Mouse (Mus musculus) testis, adult 2 months (tissue): ENCODE measurements around the gene Chd2. TPM values are rescaled to one million over a fixed set of nuclear protein-coding genes. Genes with fewer than 3 reads are reported as not detected.

Experiments
- H3K27ac ChIP-seq: fragments of 200-500 bp; 2 replicates; pipeline ENCODE4 v1.5.1; 2012; ENCODE audit warnings: low read depth, low read length; ENCODE audit not compliant: control insufficient read depth, insufficient read depth
- H3K27me3 ChIP-seq: fragments of 200-500 bp; 2 replicates; pipeline ENCODE4 v1.6.1; 2012; ENCODE audit warnings: mild to moderate bottlenecking, low read length, moderate library complexity; ENCODE audit not compliant: control insufficient read depth, insufficient read depth
- H3K36me3 ChIP-seq: fragments of 200-500 bp; 2 replicates; pipeline ENCODE4 v1.6.1; 2012; ENCODE audit warnings: mild to moderate bottlenecking, low read length; ENCODE audit not compliant: control insufficient read depth, insufficient read depth
- H3K4me1 ChIP-seq: fragments of 200-500 bp; 2 replicates; pipeline ENCODE4 v1.6.1; 2012; ENCODE audit warnings: low read length; ENCODE audit not compliant: control insufficient read depth, insufficient read depth
- H3K4me3 ChIP-seq: fragments of 200-500 bp; 2 replicates; pipeline ENCODE4 v1.5.1; 2012; ENCODE audit warnings: low read depth, mild to moderate bottlenecking, low read length, moderate library complexity, mixed read lengths; ENCODE audit not compliant: control insufficient read depth
- CTCF ChIP-seq: fragments of 200-500 bp; IDR thresholded peaks from 2 replicates; pipeline ENCODE4 v1.5.1; 2012; ENCODE audit warnings: low read depth, mild to moderate bottlenecking, inconsistent platforms, low read length, moderate library complexity; ENCODE audit not compliant: control insufficient read depth, insufficient read depth, insufficient replicate concordance
- POLR2A ChIP-seq: fragments of 200-500 bp; IDR thresholded peaks from 2 replicates; pipeline ENCODE4 v1.6.1; 2012; ENCODE audit warnings: low read depth, mild to moderate bottlenecking, inconsistent platforms, low read length, moderate library complexity; ENCODE audit not compliant: control insufficient read depth
- polyA plus RNA-seq: library from polyadenylated mRNA; depleted of rRNA; stranded (reverse); fragments of >200 nt; gene quantifications from 2 replicates; pipeline ENCODE4 v1.2.3, GENCODE M21; 2012

Gene Chd2
- polyA plus RNA-seq, 1 experiment = 20.6 TPM

DNA sequence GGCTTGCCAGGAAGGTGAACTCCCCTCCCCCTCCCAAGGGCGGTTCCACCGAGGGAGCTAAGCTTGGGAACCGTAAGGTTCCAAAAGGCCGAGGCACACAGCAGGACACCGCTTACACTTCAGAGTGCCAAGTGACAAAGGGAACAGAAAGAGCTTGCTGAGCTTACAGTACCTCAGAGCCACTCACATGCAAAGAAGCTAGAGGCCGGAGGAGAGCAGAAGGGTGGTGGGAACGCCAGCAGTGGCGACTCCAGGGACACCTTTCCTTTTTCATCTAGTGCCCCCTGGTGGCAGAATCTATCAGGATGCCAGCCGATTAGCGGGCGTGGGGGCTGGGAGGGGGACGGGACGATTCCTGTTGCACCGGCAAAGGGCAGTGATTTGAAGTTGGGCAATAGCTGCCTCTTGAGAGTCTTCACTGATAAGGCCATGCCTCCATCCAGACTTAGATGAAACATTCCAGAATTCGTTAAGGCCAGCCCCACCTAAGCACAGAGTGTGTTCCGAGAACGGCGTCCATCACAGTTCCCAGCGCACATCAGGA is 142.1 kb downstream of the Chd2 start:
- Histone ChIP-seq H3K4me1 (peaks cover 24% of the 10 kb centered on the region), H3K36me3 (no peaks in the 10 kb centered on the region), H3K4me3 (peak overlapping the region; percentile 53), H3K27ac (no peak overlapping the region), H3K27me3 (no peaks in the 10 kb centered on the region)
- TF ChIP-seq POLR2A (no peak), CTCF (peak; percentile 62)

DNA sequence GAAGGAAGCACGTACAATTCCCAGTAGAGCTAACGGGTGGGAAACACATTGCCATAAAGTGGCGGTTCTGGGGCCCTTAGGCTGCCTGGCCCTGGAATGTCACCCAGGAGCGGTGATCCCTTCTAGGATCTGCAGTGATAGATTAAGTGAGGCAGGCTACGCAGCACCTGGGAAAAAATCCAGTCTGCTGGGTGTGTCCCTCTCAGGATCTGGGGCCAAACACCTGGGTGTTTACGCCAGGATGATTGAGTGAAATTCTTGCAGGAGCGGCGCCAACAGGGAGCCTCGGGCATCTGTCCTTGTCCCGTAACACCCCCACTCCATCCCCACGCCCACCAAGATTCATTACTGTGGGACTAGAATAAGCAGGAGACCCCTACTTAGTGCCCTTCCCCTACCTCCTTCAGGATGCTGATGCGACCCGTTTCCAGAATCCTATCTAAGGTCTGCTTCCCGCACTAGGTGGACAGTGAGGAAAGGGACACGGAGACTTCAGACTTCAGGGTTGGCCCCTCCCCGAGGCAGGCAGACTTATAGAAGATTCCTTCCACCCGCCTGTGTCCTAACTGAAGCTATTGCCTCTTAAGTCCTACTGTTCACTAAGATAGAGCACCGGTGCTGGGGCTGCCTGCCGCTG is 142.7 kb downstream of the Chd2 start:
- TF ChIP-seq POLR2A = no peak
- no peak for TF ChIP-seq CTCF
- no peak overlapping the region for H3K27ac ChIP-seq
- H3K27me3 ChIP-seq = no peaks in the 10 kb centered on the region
- H3K4me1 ChIP-seq = peaks cover 24% of the 10 kb centered on the region
- H3K36me3 ChIP-seq = no peaks in the 10 kb centered on the region
- peak overlapping the region; percentile 53 for H3K4me3 ChIP-seq

DNA sequence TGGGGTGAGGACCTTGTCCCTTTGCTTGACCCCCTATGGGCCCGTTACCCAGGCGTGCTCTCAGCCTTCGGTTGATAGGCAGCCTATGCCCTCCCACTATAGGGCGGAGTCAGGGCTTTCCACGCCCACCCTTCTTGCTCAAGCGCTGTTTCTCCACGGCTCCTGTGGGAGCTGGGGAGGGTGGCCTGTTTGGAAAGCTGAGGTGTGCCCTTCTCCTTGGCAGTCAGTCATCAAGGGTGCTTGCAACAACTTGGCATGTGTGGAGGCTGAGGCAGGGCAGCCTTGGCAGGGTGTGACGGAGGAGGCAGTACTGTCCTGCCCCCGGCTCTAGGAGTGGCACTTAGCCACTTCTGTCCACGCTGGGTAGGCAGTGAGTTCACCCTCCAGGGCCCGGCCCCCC is 143.3 kb downstream of the Chd2 start:
- H3K27me3 ChIP-seq = no peaks in the 10 kb centered on the region
- peaks cover 24% of the 10 kb centered on the region for H3K4me1 ChIP-seq
- TF ChIP-seq POLR2A (no peak), CTCF (no peak)
- peak overlapping the region; percentile 32 for H3K4me3 ChIP-seq
- H3K27ac ChIP-seq = no peak overlapping the region
- no peaks in the 10 kb centered on the region for H3K36me3 ChIP-seq

DNA sequence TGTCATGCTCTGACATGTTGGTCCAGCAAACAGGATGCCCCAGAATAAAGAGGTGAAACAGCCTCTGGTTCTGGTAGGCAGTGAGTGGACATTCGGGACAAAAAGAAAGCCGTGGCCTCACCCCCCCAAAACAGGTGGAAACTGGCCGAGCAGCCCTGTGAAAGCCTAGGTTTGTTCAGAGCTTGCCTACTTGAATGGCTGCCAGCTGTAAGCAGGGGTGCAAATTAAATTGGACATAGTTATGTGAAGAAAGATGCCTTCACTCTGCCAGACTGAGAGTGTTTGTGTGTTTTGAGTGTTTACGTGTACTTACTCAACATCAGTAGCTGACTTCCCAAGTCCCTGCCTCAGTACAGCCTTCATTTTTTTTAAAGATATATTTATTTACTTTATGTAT is 147.6 kb downstream of the Chd2 start:
- no peak overlapping the region for H3K27ac ChIP-seq
- TF ChIP-seq POLR2A = no peak
- no peaks in the 10 kb centered on the region for H3K27me3 ChIP-seq
- H3K4me3 ChIP-seq = no peak overlapping the region
- H3K4me1 ChIP-seq = peaks cover 37% of the 10 kb centered on the region
- H3K36me3 ChIP-seq = no peaks in the 10 kb centered on the region

DNA sequence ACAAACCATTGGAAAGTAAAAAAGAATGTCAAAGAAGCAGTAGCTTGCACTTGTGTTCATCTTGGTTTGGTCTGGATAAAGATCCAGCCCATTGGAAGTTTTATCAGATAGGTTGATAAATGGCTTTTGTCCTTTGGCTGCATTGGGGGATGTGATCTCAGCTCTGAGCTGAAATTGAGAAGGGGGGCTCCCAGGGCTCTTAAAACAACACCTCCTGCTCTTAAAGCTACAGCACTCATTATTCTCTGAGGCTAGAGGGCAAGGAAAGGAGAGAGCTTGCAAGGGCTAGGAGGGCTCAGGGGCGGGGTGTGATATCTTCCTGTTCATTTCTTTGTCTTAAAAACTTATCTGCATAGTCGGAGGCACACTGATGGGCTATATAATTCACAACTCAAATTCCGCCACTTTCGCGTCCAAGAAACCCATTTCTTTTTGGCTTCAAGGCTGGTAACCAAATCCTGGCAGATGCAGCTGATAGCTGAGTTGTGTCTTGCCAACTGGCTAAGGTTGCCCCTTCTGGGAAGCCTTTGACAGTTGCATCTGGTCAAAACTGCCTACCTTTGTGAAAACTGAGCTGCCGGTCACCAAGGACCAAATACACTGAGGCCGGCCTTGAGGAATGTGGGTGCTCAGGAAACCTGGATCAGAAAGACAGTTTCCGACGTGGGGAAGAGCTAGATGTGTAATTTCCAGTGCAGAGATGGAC is 148.2 kb downstream of the Chd2 start:
- H3K36me3 ChIP-seq = no peaks in the 10 kb centered on the region
- no peak overlapping the region for H3K27ac ChIP-seq
- TF ChIP-seq CTCF = no peak
- no peak for TF ChIP-seq POLR2A
- H3K4me3 ChIP-seq = no peak overlapping the region
- H3K4me1 ChIP-seq = peaks cover 31% of the 10 kb centered on the region
- no peaks in the 10 kb centered on the region for H3K27me3 ChIP-seq

DNA sequence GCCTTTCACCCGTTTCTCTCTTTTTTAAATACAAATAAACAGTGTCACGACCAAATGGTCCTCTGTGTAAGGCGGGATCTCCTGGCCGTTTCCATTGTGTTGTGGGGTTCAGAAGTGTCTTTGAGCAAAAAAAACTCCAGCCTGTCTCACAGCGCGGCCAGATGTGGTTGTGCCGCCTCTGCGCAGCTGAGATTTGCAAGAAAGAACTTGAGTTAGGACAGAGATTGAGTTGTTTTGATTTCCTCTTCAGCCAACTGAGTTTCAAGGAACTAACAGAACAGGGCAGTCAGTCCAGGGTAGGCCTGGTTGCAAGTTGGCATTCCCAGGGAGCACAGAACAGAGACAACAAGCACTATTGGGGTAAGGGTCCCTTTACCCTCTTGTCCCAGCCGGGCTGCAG is 149.3 kb downstream of the Chd2 start:
- TF ChIP-seq POLR2A = no peak
- no peak for TF ChIP-seq CTCF
- Histone ChIP-seq H3K27me3 (no peaks in the 10 kb centered on the region), H3K4me1 (peaks cover 22% of the 10 kb centered on the region), H3K27ac (no peak overlapping the region), H3K4me3 (peak overlapping the region; percentile 25), H3K36me3 (no peaks in the 10 kb centered on the region)

DNA sequence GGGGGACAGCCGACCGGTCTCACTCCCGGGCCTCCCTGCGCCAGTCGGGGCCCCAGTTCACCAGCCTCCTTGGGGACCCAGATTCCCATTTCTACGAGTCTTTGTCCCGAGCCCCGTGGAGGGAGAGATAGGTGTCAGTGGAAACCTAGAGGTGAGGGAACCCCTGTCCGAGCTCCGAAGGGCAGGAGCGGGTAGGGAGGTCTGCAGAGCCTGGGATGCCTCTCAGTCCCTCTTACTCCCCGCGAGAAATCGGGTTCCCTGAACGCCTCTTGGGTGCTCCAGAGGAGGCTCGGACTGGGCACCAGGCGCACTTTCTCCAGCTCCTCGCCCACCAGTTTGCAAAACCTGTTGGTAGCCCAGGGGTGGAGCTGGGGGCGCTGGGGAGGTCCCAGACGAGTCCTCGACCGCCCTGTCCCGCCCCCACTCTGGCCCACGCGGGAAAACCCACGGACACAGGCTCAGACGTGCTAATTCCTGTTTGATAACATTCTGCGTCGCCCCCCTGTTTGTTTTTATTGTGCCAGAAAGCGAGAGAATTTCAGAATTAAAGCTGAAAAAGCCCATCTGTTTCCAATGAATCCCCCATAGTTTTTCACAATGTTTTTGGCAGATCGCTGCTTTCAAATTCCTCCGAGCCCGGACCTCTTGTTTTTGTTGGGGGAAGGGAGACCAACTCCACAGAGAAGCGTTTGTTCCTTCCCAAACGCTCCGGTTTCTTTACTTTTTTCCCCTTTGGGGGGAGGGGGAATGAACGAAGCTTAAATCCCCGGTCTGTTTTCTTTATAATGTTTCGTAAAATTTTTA is 149.9 kb downstream of the Chd2 start:
- Histone ChIP-seq H3K4me1 (peaks cover 22% of the 10 kb centered on the region), H3K36me3 (no peaks in the 10 kb centered on the region), H3K27me3 (no peaks in the 10 kb centered on the region), H3K27ac (0 out of 2 replicates have a peak overlapping the region, but pooled peaks have one; percentile 27), H3K4me3 (peak overlapping the region; percentile 80)
- TF ChIP-seq POLR2A = no peak
- no peak for TF ChIP-seq CTCF
